Mouse (Mus musculus) heart, embryonic 16.5 days (tissue): ENCODE results near the gene Ramp2. TPM values are rescaled to one million over a fixed set of nuclear protein-coding genes. Genes with fewer than 3 reads are reported as not detected.

Experiments
- ATAC-seq: fragments of 200-750 bp; cut with Nextera tagmentation; replicated peaks from 2 replicates; pipeline ENCODE4 v1.8.0; 2017; ENCODE audit warnings: moderate number of reproducible peaks; ENCODE audit not compliant: insufficient read depth, low FRiP score; ENCODE audit errors: extremely low read depth
- H3K27ac ChIP-seq: fragments of 300-500 bp; sonication (generic); 2 replicates; pipeline ENCODE4 v1.5.1; 2014; ENCODE audit warnings: mild to moderate bottlenecking, low read length, control low read depth, moderate library complexity
- H3K27me3 ChIP-seq: fragments of 300-500 bp; sonication (generic); 2 replicates; pipeline ENCODE4 v1.6.1; 2014; ENCODE audit warnings: low read length, mixed read lengths; ENCODE audit not compliant: control insufficient read depth, insufficient read depth
- H3K36me3 ChIP-seq: fragments of 300-500 bp; sonication (generic); 2 replicates; pipeline ENCODE4 v1.6.1; 2014; ENCODE audit not compliant: control insufficient read depth, insufficient read depth
- H3K4me1 ChIP-seq: fragments of 300-500 bp; sonication (generic); 2 replicates; pipeline ENCODE4 v1.6.1; 2014; ENCODE audit warnings: low read length, mixed read lengths; ENCODE audit not compliant: control insufficient read depth, insufficient read depth
- H3K4me2 ChIP-seq: fragments of 300-500 bp; sonication (generic); 2 replicates; pipeline ENCODE4 v1.6.1; 2014; ENCODE audit warnings: low read depth, mild to moderate bottlenecking, control low read depth, low read length
- H3K4me3 ChIP-seq: fragments of 300-500 bp; sonication (generic); 2 replicates; pipeline ENCODE4 v1.5.1; 2014; ENCODE audit warnings: mild to moderate bottlenecking, control low read depth, low read length
- H3K9ac ChIP-seq: fragments of 300-500 bp; sonication (generic); 2 replicates; pipeline ENCODE4 v1.6.1; 2014; ENCODE audit warnings: low read length, control low read depth
- H3K9me3 ChIP-seq: fragments of 300-500 bp; sonication (generic); replicated peaks from 2 replicates; pipeline ENCODE4 v1.6.1; 2016; ENCODE audit warnings: low read length; ENCODE audit not compliant: control insufficient read depth
- WGBS: fragments of 180-500 bp; shearing (Covaris S2); extraction: QIAGEN DNeasy Blood & Tissue Kit; methylation state at CpG from one replicate; pipeline ENCODE4 v1.1.7; 2014; 5-methylcytosine and 5-hydroxymethylcytosine counted together
- polyA plus RNA-seq: library from polyadenylated mRNA; unstranded; fragments of >200 nt; fragmentation: Nextera tagmentation; extraction: Ambion mirVana; gene quantifications from 2 replicates; pipeline ENCODE4 v1.2.1, GENCODE M21; 2015

The Ramp2 gene
- polyA plus RNA-seq, 1 experiment from 2014 or later, result 203 TPM

DNA sequence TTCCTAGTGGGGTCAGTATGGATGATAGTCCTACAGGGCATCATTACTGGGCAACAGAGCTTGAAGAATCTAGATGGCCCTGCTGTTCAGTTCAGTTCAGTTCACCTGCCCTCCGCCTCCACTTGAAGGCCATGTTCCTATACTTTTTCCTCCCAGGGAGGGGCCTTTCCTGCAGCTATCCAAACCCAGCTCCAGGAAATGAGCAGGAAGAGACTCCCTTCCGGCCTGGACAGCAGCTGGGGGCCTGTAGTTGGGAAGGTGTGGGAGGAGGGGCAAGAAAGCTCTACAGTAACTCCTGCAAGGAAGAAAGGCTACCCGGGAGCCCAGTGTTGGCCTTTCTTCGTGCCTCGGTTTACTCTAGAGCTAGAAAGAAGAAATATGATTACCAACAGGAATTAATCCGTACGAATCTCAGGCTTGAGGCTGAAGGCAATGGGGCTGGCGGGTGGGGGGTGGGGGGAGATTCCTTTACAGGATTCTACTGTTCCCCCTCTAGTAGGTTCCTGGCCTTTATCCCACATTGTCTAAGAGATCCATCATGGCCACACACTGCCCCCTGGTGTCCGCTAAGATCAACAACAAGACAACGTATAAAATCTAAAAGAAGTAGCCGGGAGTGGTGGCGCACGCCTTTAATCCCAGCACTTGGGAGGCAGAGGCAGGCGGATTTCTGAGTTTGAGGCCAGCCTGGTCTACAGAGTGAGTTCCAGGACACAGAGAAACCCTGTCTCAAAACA, 2.6 kb downstream of the Ramp2 start:
- WGBS, result 22% methylated on average over 14 of the region's 14 CpGs
- Histone ChIP-seq H3K9ac (no peak overlapping the region), H3K27ac (peak overlapping the region; percentile 79), H3K4me2 (peak overlapping the region; percentile 90), H3K4me3 (peak overlapping the region; percentile 68), H3K36me3 (no peaks in the 10 kb centered on the region), H3K4me1 (peaks cover 10% of the 10 kb centered on the region), H3K27me3 (peaks cover 30% of the 10 kb centered on the region), H3K9me3 (no peaks in the 10 kb centered on the region)
- ATAC-seq, result peak; percentile 35; the same call in 1 of the 2 replicates

DNA sequence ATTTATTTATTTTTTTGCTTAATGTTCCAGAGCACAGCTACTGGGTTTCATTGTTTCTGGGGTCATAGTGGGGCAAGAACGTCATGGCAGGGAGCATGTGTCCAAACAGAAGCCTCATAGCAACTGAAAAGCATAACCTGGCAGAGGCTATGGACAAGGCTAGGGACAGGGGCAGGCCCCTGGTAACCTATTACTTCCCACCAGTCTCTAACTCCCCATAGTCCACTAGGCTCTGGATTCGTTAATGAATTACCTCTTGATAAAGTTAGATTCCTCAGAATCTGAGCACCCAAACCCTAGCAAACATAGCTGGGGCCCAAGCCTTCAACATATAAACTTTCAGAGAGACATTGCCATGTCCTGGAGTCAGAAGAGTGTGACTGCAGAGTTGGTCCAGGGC, 5.2 kb downstream of the Ramp2 start:
- no peaks in the 10 kb centered on the region for H3K36me3 ChIP-seq
- ATAC-seq, result no peak
- H3K4me2 ChIP-seq, result no peak overlapping the region
- H3K27me3 ChIP-seq, result peaks cover 16% of the 10 kb centered on the region
- no peaks in the 10 kb centered on the region for H3K9me3 ChIP-seq
- H3K27ac ChIP-seq, result no peak overlapping the region
- H3K4me1 ChIP-seq, result peaks cover 17% of the 10 kb centered on the region
- no peak overlapping the region for H3K4me3 ChIP-seq
- H3K9ac ChIP-seq, result no peak overlapping the region
- WGBS, result 64% methylated on average over 2 of the region's 2 CpGs

DNA sequence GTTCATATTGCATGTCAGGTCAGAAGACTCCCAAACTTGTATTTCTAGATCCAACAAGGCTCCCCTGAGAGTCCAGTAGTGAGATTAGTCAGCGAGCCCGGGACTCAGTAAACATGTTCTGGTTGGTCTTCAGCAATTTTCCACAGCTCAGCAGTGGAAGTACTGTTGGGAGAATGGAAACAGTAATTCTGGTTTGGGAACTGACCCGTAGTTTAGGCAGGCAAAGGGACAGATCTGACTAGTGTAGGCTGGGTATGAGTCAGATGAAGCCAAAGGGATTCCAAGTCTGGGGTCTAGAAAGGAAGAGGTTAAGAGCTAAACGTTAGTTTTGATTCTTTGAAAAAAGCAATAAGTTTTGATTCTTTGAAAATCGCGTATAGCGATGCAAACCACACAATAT, 7.1 kb downstream of the Ramp2 start:
- Histone ChIP-seq H3K36me3 (no peaks in the 10 kb centered on the region), H3K9me3 (no peaks in the 10 kb centered on the region), H3K4me1 (peaks cover 20% of the 10 kb centered on the region), H3K4me2 (peak overlapping the region; percentile 92), H3K9ac (peak overlapping the region; percentile 90), H3K4me3 (peak overlapping the region; percentile 80), H3K27me3 (no peaks in the 10 kb centered on the region; the same call in 1 of the 2 replicates), H3K27ac (peak overlapping the region; percentile 88)
- ATAC-seq, result no peak
- WGBS, result 8% methylated on average over 7 of the region's 7 CpGs

DNA sequence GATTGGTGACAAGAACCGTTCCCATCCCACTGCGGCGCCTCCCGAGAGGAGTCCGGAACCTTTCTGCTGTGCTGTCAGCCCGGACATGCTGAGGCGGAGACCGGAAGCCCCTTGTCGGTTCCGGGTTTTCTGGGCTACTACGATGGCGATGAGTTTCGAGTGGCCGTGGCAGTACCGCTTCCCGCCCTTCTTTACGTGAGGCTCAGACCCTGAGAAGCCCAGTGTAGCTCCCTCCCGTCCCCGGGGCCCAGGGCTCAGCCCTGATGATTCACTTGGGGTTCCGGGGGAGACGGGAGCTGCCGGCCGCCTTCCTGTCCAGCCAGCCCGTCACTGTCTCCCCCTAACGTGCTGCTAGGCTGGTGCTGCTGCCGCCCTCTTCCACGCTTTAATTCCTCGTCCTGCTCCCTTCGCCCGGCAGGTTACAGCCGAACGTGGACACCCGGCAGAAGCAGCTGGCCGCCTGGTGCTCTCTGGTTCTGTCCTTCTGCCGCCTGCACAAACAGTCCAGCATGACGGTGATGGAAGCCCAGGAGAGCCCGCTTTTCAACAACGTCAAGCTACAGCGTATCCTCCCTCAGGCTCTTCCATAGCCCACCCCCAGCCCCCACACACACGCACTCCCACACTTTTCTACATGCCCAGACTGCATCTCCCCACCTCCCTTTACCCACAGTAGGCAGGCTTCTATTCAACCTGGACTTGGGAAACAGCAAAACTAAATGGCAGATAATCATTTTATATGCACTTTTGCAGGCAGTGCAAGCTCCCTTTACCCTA, 8.0 kb downstream of the Ramp2 start, which contains the start of gene Vps25:
TSS of gene Vps25 (plus strand) at position 95 of the 777 bp plus-strand sequence.
- H3K4me2 ChIP-seq, result peak within 1 kb of the TSS; percentile 92
- no peaks in the 10 kb centered on the region for H3K9me3 ChIP-seq
- H3K27ac ChIP-seq, result peak within 1 kb of the TSS; percentile 88
- H3K9ac ChIP-seq, result peak within 1 kb of the TSS; percentile 90
- H3K4me3 ChIP-seq, result peak within 1 kb of the TSS; percentile 80
- peak; percentile 77 for ATAC-seq
- no peaks in the 10 kb centered on the region for H3K36me3 ChIP-seq
- under 1% methylated on average over 40 of the region's 40 CpGs for WGBS
- no peaks in the 10 kb centered on the region for H3K27me3 ChIP-seq
- H3K4me1 ChIP-seq, result peaks cover 24% of the 10 kb centered on the region

DNA sequence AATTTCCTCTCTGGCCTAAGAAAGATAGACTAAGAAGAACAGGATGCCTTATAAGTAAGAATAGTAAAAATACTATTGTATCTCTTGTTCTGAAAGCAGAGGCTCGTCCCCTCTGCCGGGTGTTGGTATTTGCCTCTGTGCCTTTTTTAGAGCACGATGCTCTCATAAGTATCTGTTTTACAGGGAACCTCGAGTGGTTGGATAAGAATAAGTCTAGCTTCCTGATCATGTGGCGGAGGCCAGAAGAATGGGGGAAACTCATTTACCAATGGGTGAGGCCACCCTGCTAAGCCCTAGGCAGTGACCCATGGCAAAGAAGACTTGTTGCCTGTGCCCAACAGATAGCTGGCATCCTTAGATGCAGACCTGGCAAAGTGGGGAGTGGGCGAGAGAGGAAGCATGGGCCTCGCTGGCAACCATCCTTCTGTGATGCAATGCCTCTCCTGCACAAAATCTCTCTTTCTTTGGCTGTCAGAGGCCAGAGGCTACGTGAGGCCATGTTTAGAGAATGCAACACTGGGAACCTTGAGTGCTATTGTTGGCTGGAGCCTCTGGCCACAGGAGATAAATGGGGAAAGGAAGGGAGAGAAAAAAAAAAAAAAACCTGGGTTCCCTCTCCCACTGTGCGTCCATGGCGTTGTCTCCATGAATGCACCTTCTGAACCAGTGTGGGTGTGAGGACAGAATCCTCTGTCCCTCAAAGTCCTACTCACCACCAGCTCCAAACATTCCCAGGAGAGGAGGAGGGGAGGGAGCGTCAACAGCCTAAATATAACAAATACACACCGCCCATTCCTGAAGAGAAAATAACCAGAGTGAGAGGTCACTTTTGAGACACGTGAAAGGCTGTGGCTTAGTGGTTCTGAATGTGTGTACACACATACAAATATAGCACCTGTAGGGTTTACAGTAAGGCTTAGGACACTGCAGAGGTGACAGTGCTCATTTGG, 10.3 kb downstream of the Ramp2 start:
- 49% methylated on average over 13 of the region's 13 CpGs for WGBS

DNA sequence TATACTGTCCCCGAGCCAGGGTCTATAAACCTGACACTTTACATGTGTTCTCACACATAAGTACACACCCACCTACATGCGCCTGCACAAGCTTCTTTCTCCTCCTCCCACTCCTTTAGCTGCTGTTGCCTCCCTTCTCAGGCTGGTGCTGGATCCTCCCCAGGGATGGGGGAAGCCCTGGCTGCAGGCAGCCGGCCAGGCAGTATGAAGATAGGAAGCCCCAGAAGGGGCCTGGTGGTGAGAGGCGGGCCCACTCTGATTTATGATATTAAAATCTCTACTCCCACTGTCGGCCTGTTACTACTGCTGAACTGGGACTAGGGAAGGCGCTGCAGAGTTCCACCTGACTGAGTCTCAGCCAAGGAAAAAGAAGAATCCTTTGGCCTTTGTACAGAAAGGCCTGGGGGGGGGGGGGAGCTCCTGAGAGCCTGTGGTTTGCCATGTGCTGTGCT, 13.5 kb downstream of the Ramp2 start:
- Histone ChIP-seq H3K9ac (peak overlapping the region; percentile 79), H3K4me1 (peaks cover 44% of the 10 kb centered on the region)
- ATAC-seq, result peak; percentile 39

More for the DNA sequence above, 10.3 kb downstream of the Ramp2 start:
- no peaks in the 10 kb centered on the region for H3K9me3 ChIP-seq
- H3K4me2 ChIP-seq, result peak overlapping the region; percentile 8
- H3K4me3 ChIP-seq, result no peak overlapping the region
- no peaks in the 10 kb centered on the region for H3K27me3 ChIP-seq
- ATAC-seq, result no peak
- no peaks in the 10 kb centered on the region for H3K36me3 ChIP-seq
- H3K27ac ChIP-seq, result peak overlapping the region; percentile 87
- H3K4me1 ChIP-seq, result peaks cover 44% of the 10 kb centered on the region
- no peak overlapping the region; the same call in 1 of the 2 replicates for H3K9ac ChIP-seq

DNA sequence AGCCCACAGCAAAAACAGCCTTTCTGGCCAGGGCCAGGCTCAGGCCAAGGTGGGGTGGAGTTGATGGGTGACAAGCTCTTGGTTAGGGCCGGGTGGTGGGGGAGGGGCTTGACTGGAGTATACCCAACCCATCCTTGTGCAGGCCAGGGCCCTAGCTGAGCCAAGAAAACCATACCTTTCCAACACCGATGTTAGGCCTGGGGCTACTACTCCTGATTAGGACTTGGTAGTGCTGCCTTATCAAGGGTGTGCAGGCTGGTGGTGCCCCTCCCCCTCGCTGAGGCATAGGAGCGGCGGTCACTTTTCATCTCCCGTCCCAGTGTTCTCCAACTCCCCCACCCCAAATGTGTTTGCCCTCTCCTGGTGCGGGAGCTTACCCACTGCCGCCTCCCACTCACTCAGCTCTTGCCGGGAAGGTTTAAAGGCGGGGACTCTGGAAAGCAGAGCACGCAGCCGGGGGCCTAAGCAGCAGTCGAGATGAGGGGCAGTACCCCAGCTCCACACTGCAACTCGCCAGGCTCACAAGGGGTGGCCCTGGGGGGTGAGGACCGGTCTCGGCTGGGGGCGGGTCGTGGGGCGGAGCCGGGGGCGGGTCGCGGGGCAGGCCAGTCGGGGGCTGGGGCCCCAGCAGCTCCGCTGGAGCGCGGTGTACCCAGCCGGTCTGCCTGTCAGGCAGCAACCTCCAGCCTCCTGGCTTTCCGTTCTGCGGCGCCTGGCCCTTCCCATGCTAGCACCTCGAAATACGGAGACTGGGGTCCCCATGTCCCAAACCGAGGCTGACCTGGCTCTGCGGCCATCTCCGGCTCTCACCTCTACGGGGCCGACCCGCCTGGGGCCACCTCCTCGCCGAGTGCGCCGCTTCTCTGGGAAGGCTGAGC, 14.4 kb downstream of the Ramp2 start, which contains the start of gene Wnk4:
TSS of gene Wnk4 (plus strand) at position 620 of the 878 bp plus-strand sequence.
- under 1% methylated on average over 43 of the region's 43 CpGs for WGBS
- Histone ChIP-seq H3K36me3 (no peaks in the 10 kb centered on the region), H3K27ac (peak within 1 kb of the TSS; percentile 81), H3K4me1 (peaks cover 45% of the 10 kb centered on the region), H3K27me3 (peaks cover 15% of the 10 kb centered on the region), H3K9ac (peak within 1 kb of the TSS; percentile 79), H3K4me2 (peak within 1 kb of the TSS; percentile 99), H3K4me3 (peak within 1 kb of the TSS; percentile 71), H3K9me3 (no peaks in the 10 kb centered on the region)
- ATAC-seq, result peak; percentile 79

More for the DNA sequence above, 13.5 kb downstream of the Ramp2 start:
- Histone ChIP-seq H3K36me3 (no peaks in the 10 kb centered on the region), H3K4me3 (peak overlapping the region; percentile 71), H3K9me3 (no peaks in the 10 kb centered on the region), H3K27ac (peak overlapping the region; percentile 81), H3K27me3 (peaks cover 10% of the 10 kb centered on the region), H3K4me2 (peak overlapping the region; percentile 99)
- WGBS, result 22% methylated on average over 6 of the region's 6 CpGs
